Mouse (Mus musculus) erythroblast, embryonic 14.5 days (primary cell): ENCODE results near the gene Rem1.

Experiments
- GATA1 ChIP-seq: IDR thresholded peaks from 2 replicates; pipeline ENCODE4 v1.6.1; 2012; ENCODE audit warnings: low read length, inconsistent platforms, mixed read lengths
- TAL1 ChIP-seq: IDR thresholded peaks from 3 replicates; pipeline ENCODE4 v1.6.1; 2012; ENCODE audit warnings: low read length, inconsistent platforms, mixed read lengths

DNA sequence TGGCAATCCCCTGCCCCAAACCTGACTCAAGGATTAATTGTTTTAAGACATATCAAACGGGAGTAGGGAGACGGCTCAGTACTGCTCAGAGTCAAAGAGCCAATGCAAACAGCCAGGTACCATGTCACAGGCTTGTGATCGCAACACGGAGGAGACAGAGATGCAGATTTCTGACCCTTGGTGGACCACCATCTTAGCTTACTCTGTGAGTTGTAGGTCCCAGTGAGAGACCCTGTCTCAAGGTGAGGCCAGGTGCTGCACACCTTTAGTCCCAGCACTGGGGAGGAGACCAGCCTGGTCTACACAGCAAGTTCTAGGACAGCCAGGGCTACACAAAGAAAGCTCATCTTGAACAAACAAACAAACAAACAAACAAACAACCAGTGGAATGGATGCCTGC lies 10.6 kb downstream of the Rem1 start:
- no peak for TF ChIP-seq GATA1
- no peak for TF ChIP-seq TAL1
